Mouse (Mus musculus) heart, embryonic 14.5 days (tissue): ENCODE data around the gene Pcbp3. TPM values are rescaled to one million over a fixed set of nuclear protein-coding genes. Genes with fewer than 3 reads are reported as not detected.

Source experiments
- ATAC-seq: fragments of 200-750 bp; cut with Nextera tagmentation; 2 replicates; pipeline ENCODE4 v1.8.0; 2017; ENCODE audit warnings: low read depth, moderate TSS enrichment; ENCODE audit not compliant: insufficient number of reproducible peaks, insufficient read depth, low FRiP score
- H3K27ac ChIP-seq, 2 experiments: fragments of 200-500 bp in 1 of 2; fragments of 300-500 bp in 1 of 2; sonication (generic) in 1 of 2; replicated peaks in 1 of 2; 2 replicates each; pipeline ENCODE4 v1.5.1; 2012 to 2014; ENCODE audit warnings: low read depth in 2 of 2, low read length in 2 of 2, control low read depth in 1 of 2, mild to moderate bottlenecking in 1 of 2, mixed read lengths in 1 of 2; ENCODE audit not compliant: control insufficient read depth in 1 of 2, insufficient read depth in 1 of 2
- H3K27me3 ChIP-seq: fragments of 300-500 bp; sonication (generic); 2 replicates; pipeline ENCODE4 v1.6.1; 2014; ENCODE audit warnings: mild to moderate bottlenecking, low read length, control low read depth; ENCODE audit not compliant: control insufficient read depth, insufficient read depth
- H3K36me3 ChIP-seq: fragments of 300-500 bp; sonication (generic); 2 replicates; pipeline ENCODE4 v1.6.1; 2014; ENCODE audit warnings: mild to moderate bottlenecking, control low read depth, low read length, mixed read lengths; ENCODE audit not compliant: control insufficient read depth, insufficient read depth
- H3K4me1 ChIP-seq, 2 experiments: fragments of 200-500 bp in 1 of 2; fragments of 300-500 bp in 1 of 2; sonication (generic) in 1 of 2; 2 replicates each; pipeline ENCODE4 v1.6.1; 2012 to 2014; ENCODE audit warnings: low read length in 2 of 2, control low read depth in 1 of 2, mixed read lengths in 1 of 2; ENCODE audit not compliant: control insufficient read depth in 2 of 2, insufficient read depth in 2 of 2
- H3K4me2 ChIP-seq: fragments of 300-500 bp; sonication (generic); 2 replicates; pipeline ENCODE4 v1.6.1; 2014; ENCODE audit warnings: mild to moderate bottlenecking, low read length
- H3K4me3 ChIP-seq, 2 experiments: fragments of 200-500 bp in 1 of 2; fragments of 300-500 bp in 1 of 2; sonication (generic) in 1 of 2; 2 replicates each; pipeline ENCODE4 v1.5.1; 2012 to 2014; ENCODE audit warnings: low read length in 2 of 2, mild to moderate bottlenecking in 2 of 2, control low read depth in 1 of 2, low read depth in 1 of 2, moderate library complexity in 1 of 2; ENCODE audit not compliant: control insufficient read depth in 1 of 2, insufficient read depth in 1 of 2
- H3K9ac ChIP-seq: fragments of 300-500 bp; sonication (generic); 2 replicates; pipeline ENCODE4 v1.6.1; 2014; ENCODE audit warnings: mild to moderate bottlenecking, low read length
- H3K9me3 ChIP-seq: fragments of 300-500 bp; sonication (generic); 2 replicates; pipeline ENCODE4 v1.6.1; 2016; ENCODE audit warnings: low read length, control low read depth; ENCODE audit not compliant: control insufficient read depth
- WGBS: fragments of 180-500 bp; shearing (Covaris S2); extraction: QIAGEN DNeasy Blood & Tissue Kit; methylation state at CpG from one replicate; pipeline ENCODE4 v1.1.7; 2014; 5-methylcytosine and 5-hydroxymethylcytosine counted together
- polyA plus RNA-seq: library from polyadenylated mRNA; unstranded; fragments of >200 nt; fragmentation: Nextera tagmentation; extraction: Ambion mirVana; gene quantifications from 2 replicates; pipeline ENCODE4 v1.2.1, GENCODE M21; 2014

The Pcbp3 gene
- polyA plus RNA-seq, 1 experiment from 2014 or later: 6.3 TPM

- H3K4me2 ChIP-seq: peak overlapping the region; percentile 23; the same call in 1 of the 2 replicates
- no peak overlapping the region for H3K9ac ChIP-seq
- H3K9me3 ChIP-seq: no peaks in the 10 kb centered on the region
- no peak overlapping the region for H3K27ac ChIP-seq
- H3K4me3 ChIP-seq: no peak overlapping the region
- peaks cover 3 to 15% of the 10 kb centered on the region in 2 experiments; a peak in 3 of 4 replicates for H3K4me1 ChIP-seq
- no peaks in the 10 kb centered on the region for H3K36me3 ChIP-seq
- WGBS: 60% methylated on average over 17 of the region's 17 CpGs
- H3K27me3 ChIP-seq: no peaks in the 10 kb centered on the region
- ATAC-seq: no peak
These were observed 162.7 kb downstream of the Pcbp3 start for GRCm38 (mm10) chr10:76798751-76799585.

GRCm38 (mm10) chr10:76794102-76794501 is 167.6 kb downstream of the Pcbp3 start:
- no peak overlapping the region for H3K4me2 ChIP-seq
- no peaks in the 10 kb centered on the region for H3K27me3 ChIP-seq
- peaks cover 0 to 9% of the 10 kb centered on the region in 2 experiments; a peak in 3 of 4 replicates for H3K4me1 ChIP-seq
- no peak overlapping the region for H3K4me3 ChIP-seq
- H3K27ac ChIP-seq: no peak overlapping the region
- H3K9me3 ChIP-seq: no peaks in the 10 kb centered on the region
- no peak overlapping the region for H3K9ac ChIP-seq
- ATAC-seq: no peak
- 89% methylated on average over 3 of the region's 3 CpGs for WGBS
- no peaks in the 10 kb centered on the region for H3K36me3 ChIP-seq

GRCm38 (mm10) chr10:76791475-76791874 is 170.2 kb downstream of the Pcbp3 start:
- H3K4me2 ChIP-seq: no peak overlapping the region
- H3K9ac ChIP-seq: no peak overlapping the region
- no peak overlapping the region for H3K4me3 ChIP-seq
- no peak for ATAC-seq
- H3K27ac ChIP-seq: no peak overlapping the region
- peaks cover 0 to 5% of the 10 kb centered on the region in 2 experiments; a peak in 1 of 4 replicates for H3K4me1 ChIP-seq
- WGBS: 46% methylated on average over 1 of the region's 1 CpGs
- no peaks in the 10 kb centered on the region for H3K9me3 ChIP-seq
- H3K36me3 ChIP-seq: no peaks in the 10 kb centered on the region
- H3K27me3 ChIP-seq: no peaks in the 10 kb centered on the region

- H3K4me1 ChIP-seq: no peaks in the 10 kb centered on the region; a peak in 1 of 4 replicates
- H3K4me2 ChIP-seq: no peak overlapping the region
- no peak for ATAC-seq
- 85% methylated on average over 4 of the region's 4 CpGs for WGBS
- H3K36me3 ChIP-seq: no peaks in the 10 kb centered on the region
- H3K27ac ChIP-seq: no peak overlapping the region
- H3K9me3 ChIP-seq: no peaks in the 10 kb centered on the region
- no peak overlapping the region for H3K9ac ChIP-seq
- no peaks in the 10 kb centered on the region for H3K27me3 ChIP-seq
- no peak overlapping the region for H3K4me3 ChIP-seq
These were observed 171.8 kb downstream of the Pcbp3 start for GRCm38 (mm10) chr10:76789885-76790284.

- whole genome bisulfite sequencing: 82% methylated on average over 6 of the region's 6 CpGs
- ATAC-seq: no peak
- Histone ChIP-seq H3K4me2 (no peak overlapping the region), H3K9ac (no peak overlapping the region), H3K4me1 (peaks cover 0 to 2% of the 10 kb centered on the region in 2 experiments; a peak in 1 of 4 replicates), H3K27me3 (no peaks in the 10 kb centered on the region), H3K9me3 (no peaks in the 10 kb centered on the region), H3K36me3 (no peaks in the 10 kb centered on the region), H3K27ac (no peak overlapping the region), H3K4me3 (no peak overlapping the region)
These were observed 176.4 kb downstream of the Pcbp3 start for GRCm38 (mm10) chr10:76785312-76785711.

GRCm38 (mm10) chr10:76779225-76779624 is 182.5 kb downstream of the Pcbp3 start:
- no peaks in the 10 kb centered on the region for H3K9me3 ChIP-seq
- 87% methylated on average over 5 of the region's 5 CpGs for WGBS
- H3K27ac ChIP-seq: no peak overlapping the region
- ATAC-seq: no peak
- H3K4me1 ChIP-seq: peaks cover 0 to 2% of the 10 kb centered on the region in 2 experiments; a peak in 1 of 4 replicates
- H3K4me3 ChIP-seq: no peak overlapping the region
- H3K36me3 ChIP-seq: no peaks in the 10 kb centered on the region
- no peak overlapping the region for H3K9ac ChIP-seq
- H3K4me2 ChIP-seq: no peak overlapping the region
- no peaks in the 10 kb centered on the region for H3K27me3 ChIP-seq

- H3K27me3 ChIP-seq: no peaks in the 10 kb centered on the region
- H3K4me2 ChIP-seq: no peak overlapping the region
- H3K9me3 ChIP-seq: peaks cover 3% of the 10 kb centered on the region; the same call in 1 of the 2 replicates
- H3K4me1 ChIP-seq: peaks cover 0 to 6% of the 10 kb centered on the region in 2 experiments; a peak in 2 of 4 replicates
- ATAC-seq: no peak
- no peak overlapping the region for H3K27ac ChIP-seq
- H3K36me3 ChIP-seq: no peaks in the 10 kb centered on the region
- H3K9ac ChIP-seq: no peak overlapping the region
- WGBS: 55% methylated on average over 3 of the region's 3 CpGs
- H3K4me3 ChIP-seq: no peak overlapping the region
These were observed 190.1 kb downstream of the Pcbp3 start for GRCm38 (mm10) chr10:76771624-76772023.
